Mouse (Mus musculus) effector memory CD4-positive, alpha-beta T cell, adult 5 months (primary cell): Measurements from ENCODE around the gene Gpha2. TPM values are rescaled to one million over a fixed set of nuclear protein-coding genes. Genes with fewer than 3 reads are reported as not detected.

Experiments
- polyA plus RNA-seq: library from polyadenylated mRNA; unstranded; fragments of 100-300 nt; shearing (Covaris generic); gene quantifications from one replicate; pipeline ENCODE4 v1.2.1, GENCODE M21; 2017

The Gpha2 gene
- not detected for polyA plus RNA-seq

DNA sequence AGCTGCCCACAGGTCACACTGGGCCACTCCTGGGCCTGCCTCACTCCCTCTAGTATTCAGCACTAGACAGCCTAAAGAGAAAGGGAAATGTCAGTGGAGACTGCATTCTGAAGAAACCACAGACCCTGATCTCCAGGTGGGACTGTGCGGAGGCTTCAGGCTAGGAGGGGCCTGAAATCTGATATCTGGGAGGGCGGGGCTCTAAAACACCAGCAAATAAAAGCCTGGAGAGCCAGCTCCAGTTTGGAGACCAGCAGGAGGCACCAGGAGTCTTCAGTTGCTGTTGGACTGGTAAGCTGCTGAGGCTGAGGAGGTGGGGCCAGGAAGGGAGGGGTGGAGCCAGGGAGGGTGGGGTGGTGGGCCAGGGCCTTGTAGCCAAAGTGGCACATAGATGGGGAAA, at the start of gene Gpha2:
TSS of gene Gpha2 (plus strand) at position 246 of the 400 bp plus-strand sequence.

DNA sequence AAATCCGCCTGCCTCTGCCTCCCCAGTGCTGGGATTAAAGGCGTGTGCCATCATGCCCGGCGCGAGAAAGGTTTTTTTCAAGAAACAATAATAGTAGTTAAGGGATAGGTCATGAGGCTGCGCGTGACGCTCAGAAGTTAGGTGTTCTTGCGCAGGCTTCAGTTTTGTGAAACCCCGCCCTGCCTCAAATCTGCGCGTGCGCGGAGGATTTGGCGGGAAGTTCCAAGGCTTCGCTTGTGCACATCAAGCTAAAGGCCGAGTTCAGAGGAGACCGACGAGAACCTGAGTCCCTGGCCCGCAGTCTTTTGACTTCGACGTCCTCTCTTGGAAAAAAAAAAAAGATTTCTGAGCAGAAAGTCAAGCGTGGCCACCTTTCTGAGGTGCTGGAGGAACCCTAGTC, 42.0 kb upstream of the Gpha2 start, which contains the start of gene Majin:
TSS of gene Majin (plus strand) at position 258 of the 400 bp plus-strand sequence.

DNA sequence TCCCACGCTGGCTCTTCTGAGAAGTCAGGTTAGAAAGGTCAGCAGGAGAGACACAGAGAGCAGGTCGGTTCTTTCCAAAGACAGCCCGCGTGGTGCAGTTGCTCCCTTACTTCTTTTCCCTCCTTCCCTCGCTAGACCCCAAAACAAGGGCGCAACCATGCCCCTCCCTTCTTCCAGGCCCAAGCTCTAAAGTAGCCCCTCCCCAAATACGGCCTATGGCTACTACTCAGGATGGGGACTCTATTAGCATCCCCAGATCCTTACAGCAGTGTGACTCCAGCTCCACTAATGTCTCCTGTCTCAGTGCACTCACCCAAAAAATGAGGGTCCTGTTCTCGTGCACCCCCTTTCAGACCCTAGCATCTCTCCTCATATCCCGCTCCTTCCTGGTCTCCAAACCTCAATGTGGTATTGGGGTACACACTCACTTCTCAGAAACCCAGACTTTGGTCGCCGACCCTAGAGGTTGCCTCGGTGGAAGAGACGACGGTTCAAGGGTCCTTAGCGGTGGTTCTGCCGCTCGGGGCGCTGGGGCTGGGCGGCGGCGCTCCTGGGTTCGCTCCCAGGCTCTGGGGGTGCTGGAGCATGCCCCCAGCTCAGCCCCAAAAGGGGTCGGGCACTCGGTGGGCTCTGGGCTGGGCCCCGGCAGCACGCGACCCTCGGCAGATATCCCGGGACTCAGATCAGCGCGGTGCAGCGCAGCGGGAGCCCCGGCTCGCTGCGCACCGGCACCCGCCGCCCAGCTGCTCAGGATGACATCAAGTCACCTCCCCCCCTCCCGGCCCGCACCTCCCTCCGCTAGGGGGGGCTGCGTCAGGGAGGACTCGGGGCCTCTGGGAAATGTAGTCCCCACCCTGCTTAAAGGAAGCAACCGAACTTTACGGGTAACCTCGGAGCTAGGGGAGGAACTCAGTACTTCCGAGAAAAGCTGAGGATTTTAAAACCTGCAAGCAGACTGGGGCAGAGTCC, 9.2 kb downstream of the Gpha2 start, which contains the start of gene Ppp2r5b:
TSS of gene Ppp2r5b (minus strand) at position 789 of the 969 bp plus-strand sequence.

DNA sequence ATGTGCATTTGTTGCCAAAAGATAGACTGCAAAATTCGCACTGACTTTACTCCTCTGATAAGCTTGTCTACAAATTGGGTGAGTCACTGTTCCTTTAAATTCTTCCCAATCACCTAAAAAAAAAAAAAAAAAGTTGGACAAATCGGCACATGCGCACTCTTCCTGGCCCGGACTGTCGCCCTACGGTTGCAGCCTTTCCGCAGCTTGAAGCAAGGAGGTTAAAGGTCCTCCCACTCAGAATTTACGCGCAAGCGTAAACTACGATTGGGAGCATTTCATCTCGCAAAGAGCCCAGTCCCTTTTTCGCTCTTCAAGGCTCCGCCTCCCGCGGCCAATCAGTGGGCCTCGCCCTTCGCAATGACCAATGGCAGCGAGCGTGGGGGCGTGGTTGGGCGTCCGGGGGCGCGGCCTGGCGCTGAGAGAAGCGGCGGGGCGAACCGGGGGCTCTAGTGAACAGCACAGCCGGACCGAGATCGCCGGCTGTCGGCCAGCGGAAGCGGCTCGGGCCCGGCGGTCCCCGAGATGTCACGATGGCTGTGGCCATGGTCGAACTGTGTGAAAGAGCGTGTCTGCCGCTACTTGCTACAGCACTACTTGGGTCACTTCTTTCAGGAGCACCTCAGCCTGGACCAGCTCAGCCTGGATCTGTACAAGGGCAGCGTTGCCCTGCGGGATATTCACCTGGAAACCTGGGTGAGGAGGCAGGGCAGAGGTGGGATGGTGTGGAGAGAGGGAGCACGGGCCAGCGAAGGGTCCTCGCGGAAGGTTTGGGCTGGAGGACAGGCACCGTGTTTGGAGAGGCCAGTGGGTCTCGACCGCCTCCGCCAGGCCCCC, 15.3 kb downstream of the Gpha2 start, which contains the start of gene Atg2a:
TSS of gene Atg2a (plus strand) at position 395 of the 834 bp plus-strand sequence.

DNA sequence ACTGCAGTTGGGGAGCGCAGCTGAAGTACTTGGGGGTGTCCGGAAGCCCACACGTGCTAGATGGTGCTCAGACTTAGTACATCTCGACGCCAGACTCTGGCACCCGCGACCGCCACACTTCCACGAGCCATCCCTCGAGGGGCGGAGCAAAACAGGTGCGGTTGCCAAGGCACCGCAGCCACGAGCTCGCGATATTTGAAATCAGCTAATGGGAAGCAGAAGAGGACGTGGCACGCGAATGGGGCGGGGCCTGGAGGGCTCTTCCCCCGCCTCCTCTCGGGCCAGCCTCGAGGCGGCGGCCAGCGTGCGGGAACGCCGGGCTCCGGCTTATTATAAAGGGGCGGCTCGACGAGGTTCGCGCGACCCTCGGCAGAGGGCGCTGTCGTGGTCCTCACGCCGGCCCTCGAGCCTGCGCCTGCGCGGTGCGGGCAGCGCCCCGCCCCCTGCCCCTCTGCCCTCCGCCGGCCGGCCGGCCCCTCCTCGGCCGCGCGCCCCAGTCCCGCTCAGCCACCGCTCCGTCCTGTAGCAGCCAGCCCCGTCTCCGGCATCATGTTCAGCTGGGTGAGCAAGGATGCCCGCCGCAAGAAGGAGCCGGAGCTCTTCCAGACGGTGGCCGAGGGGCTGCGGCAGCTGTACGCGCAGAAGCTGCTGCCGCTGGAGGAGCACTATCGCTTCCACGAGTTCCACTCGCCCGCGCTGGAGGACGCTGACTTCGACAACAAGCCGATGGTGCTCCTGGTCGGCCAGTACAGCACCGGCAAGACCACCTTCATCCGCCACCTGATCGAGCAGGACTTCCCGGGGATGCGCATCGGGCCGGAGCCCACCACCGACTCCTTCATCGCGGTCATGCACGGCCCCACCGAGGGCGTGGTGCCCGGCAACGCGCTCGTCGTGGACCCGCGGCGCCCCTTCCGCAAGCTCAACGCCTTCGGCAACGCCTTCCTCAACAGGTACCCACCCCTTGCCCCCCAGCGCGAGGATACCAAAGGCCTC, 50.5 kb downstream of the Gpha2 start, which contains the start of gene Ehd1:
TSS of gene Ehd1 (plus strand) at position 300 of the 996 bp plus-strand sequence.

Other genes with a start within 250 kb of the Gpha2 start
- not detected for gene Slc22a20, start 240.2 kb upstream of the Gpha2 start, polyA plus RNA-seq
- 46.7 TPM for gene Capn1, start 210.5 kb upstream of the Gpha2 start, polyA plus RNA-seq
- gene Syvn1, start 179.8 kb upstream of the Gpha2 start, polyA plus RNA-seq, result 54.6 TPM
- gene Mrpl49, start 168.6 kb upstream of the Gpha2 start, polyA plus RNA-seq, result 21.8 TPM
- gene Fau, start 168.5 kb upstream of the Gpha2 start, polyA plus RNA-seq, result 985 TPM
- gene Znhit2, start 165.2 kb upstream of the Gpha2 start, polyA plus RNA-seq, result 17.6 TPM
- gene Tm7sf2, start 158.0 kb upstream of the Gpha2 start, polyA plus RNA-seq, result 7.2 TPM
- 67.1 TPM for gene Vps51, start 149.1 kb upstream of the Gpha2 start, polyA plus RNA-seq
- not detected for gene Tmem262, start 146.3 kb upstream of the Gpha2 start, polyA plus RNA-seq
- 0.60 TPM for gene Gm28374, start 144.1 kb upstream of the Gpha2 start, polyA plus RNA-seq
- gene Zfpl1, start 141.4 kb upstream of the Gpha2 start, polyA plus RNA-seq, result 20.0 TPM
- 0.21 TPM for gene Cdca5, start 141.4 kb upstream of the Gpha2 start, polyA plus RNA-seq
- not detected for gene AC131692.1, start 132.0 kb upstream of the Gpha2 start, polyA plus RNA-seq
- gene Naaladl1, start 120.6 kb upstream of the Gpha2 start, polyA plus RNA-seq, result not detected
- gene Sac3d1, start 107.7 kb upstream of the Gpha2 start, polyA plus RNA-seq, result 6.3 TPM
- 25.6 TPM for gene Snx15, start 98.1 kb upstream of the Gpha2 start, polyA plus RNA-seq
- gene Batf2, start 85.4 kb upstream of the Gpha2 start, polyA plus RNA-seq, result not detected
- 25.1 TPM for gene Arl2, start 84.8 kb upstream of the Gpha2 start, polyA plus RNA-seq
- gene Majin, start 42.0 kb upstream of the Gpha2 start, polyA plus RNA-seq, result not detected
- 19.1 TPM for gene Ppp2r5b, start 9.5 kb downstream of the Gpha2 start, polyA plus RNA-seq
- gene Atg2a, start 15.3 kb downstream of the Gpha2 start, polyA plus RNA-seq, result 79.4 TPM
- gene Ehd1, start 50.3 kb downstream of the Gpha2 start, polyA plus RNA-seq, result 34.0 TPM
- 0.35 TPM for gene Cdc42bpg, start 80.1 kb downstream of the Gpha2 start, polyA plus RNA-seq
- 30.0 TPM for gene Men1, start 108.6 kb downstream of the Gpha2 start, polyA plus RNA-seq
- 129 TPM for gene Map4k2, start 114.8 kb downstream of the Gpha2 start, polyA plus RNA-seq
- gene Sf1, start 137.3 kb downstream of the Gpha2 start, polyA plus RNA-seq, result 603 TPM
- 2.4 TPM for gene Pygm, start 158.0 kb downstream of the Gpha2 start, polyA plus RNA-seq
- 296 TPM for gene Rasgrp2, start 173.0 kb downstream of the Gpha2 start, polyA plus RNA-seq
- not detected for gene Nrxn2, start 192.4 kb downstream of the Gpha2 start, polyA plus RNA-seq